Mouse (Mus musculus) cerebellum, adult 9-10 months (tissue): Measurements from ENCODE around the gene Pacsin2.
A peak's percentile ranks its signal among the peaks of the same experiment; 100 is the strongest.
"Not testable (repeated sequence)": the region's sequence is repeated elsewhere in the genome, so short reads cannot be mapped to it uniquely, and the experiment has no call there.

Source experiments
- DNase-seq: peaks from one replicate; pipeline ENCODE4 v3.0.0; 2022

Pacsin2 gene

GRCm38 (mm10) chr15:83464083-83464904 is at the start of gene Pacsin2:
Gene Pacsin2, minus strand, starts transcription at chr15:83464606.
- DNase-seq: peak; percentile 79

GRCm38 (mm10) chr15:83512489-83513281 is 48.3 kb upstream of the Pacsin2 start:
- no peak for DNase-seq

GRCm38 (mm10) chr15:83510805-83511405 is 46.5 kb upstream of the Pacsin2 start, which contains the start of gene Ttll1:
Gene Ttll1, minus strand, starts transcription at chr15:83510893.
- peak; percentile 92 for DNase-seq

GRCm38 (mm10) chr15:83509950-83510804 is 45.8 kb upstream of the Pacsin2 start:
- peak; percentile 19 for DNase-seq

- not testable (repeated sequence) for DNase-seq
These were observed 37.1 kb upstream of the Pacsin2 start for GRCm38 (mm10) chr15:83501483-83501882.

DNA sequence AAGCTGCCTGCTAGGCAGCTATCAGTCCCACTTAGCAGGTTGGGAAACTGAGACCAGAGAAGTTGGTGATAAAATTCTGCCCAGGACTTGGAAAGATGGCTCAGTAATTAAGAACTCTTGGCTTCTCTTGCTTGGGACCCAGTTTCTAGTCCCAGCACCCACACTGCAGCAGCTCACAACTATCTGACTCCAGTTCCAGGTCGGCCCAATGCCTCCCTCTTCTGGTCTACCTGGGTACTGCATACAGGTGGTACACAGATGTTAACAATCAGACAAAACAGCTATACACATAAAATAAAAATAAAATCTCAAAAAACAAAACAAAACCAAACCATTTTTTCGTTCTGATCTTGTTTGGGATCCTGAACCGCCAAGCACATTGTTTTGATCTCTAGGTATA is 35.9 kb upstream of the Pacsin2 start:
- no peak for DNase-seq

DNA sequence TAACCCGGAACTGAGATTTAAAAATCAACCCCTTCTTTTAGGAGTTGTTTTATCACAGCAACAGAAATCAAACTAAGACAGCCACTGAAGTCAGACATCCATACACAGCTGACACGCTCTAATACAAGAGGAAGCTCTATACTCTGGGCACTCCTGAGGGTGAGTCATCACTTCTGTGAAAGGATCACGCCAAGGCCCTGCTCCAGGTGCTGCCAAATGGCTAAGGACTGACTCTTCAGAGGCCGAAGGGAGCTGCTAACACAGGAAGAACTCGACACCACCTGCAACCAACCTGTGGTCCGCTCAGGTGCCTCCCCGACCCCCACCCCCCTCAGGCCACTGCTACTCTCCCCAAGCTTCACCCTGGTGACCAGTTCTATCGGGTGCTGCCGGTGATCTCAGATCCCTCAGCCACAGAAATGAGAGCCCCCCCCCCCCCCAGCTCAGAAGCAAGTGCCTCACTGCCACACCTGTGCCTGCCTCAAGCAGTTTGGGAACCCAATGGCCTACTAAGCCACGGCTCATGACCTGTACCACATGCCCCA is 34.9 kb upstream of the Pacsin2 start:
- DNase-seq: no peak

DNA sequence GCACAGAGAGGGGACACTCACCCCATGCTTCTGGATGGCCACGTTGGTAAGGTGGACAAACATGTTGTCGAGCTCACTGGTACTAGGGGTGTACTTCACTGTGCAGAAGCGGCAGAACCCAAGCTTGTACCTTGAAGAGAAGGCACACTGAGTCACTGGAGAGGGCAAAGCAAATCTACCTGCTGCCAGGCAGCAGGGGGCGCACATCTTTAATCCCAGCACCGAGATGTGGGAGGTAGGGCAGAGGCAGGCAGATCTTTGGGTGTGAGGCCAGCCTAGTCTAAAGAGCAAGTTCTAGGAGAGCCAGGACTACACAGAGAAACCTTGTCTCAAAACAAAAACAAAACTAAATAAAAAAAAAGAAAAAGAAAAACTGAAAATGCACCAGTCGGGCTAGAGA is 32.9 kb upstream of the Pacsin2 start:
- no peak for DNase-seq

DNA sequence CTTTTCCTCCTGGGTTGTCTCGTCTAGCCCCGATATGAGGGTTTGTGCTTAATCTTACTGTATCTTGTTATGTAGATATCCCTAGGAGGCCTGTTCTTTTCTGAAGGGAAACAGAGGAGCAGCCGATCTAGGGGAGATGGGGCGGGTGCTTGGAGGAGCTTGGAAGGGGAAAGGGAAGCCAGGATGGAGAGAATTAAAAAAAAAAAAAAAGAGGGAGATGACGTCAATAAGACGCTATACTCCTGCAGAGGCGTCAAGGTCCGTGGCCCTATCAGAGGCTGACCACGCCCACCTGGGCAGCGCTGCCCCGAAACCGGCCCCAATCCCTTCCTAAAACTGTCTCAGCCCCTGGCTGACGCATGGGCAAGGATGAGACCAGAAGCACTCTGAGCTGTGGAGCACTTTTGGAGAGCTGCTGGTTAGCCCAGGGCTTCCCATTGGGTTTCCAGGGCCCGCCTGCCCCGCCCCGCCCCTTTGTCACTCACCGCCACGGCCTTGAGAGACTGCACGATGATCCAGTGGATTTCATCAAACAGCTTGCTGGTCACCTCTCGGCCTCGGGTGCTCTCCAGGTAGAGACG is 31.5 kb upstream of the Pacsin2 start:
- DNase-seq: no peak

GRCm38 (mm10) chr15:83495195-83495594 is 30.8 kb upstream of the Pacsin2 start:
- DNase-seq: no peak

DNA sequence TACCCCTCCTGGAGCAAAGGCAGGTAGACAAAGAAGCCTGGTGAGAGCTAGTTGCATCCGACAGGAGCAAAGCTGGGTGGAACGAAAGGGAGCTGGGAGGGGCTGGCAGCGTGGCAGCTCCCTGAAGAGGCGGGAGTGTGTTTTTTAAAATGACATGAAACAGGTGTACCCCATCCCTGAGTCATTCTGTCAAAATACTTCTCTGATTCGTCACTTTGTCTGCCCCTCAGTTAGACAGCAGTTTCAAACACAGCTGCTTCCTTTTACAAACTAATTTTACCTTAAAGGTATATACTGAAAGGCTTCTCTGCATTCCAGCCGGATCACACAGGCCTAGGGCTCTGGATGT is 30.1 kb upstream of the Pacsin2 start:
- DNase-seq: no peak

DNA sequence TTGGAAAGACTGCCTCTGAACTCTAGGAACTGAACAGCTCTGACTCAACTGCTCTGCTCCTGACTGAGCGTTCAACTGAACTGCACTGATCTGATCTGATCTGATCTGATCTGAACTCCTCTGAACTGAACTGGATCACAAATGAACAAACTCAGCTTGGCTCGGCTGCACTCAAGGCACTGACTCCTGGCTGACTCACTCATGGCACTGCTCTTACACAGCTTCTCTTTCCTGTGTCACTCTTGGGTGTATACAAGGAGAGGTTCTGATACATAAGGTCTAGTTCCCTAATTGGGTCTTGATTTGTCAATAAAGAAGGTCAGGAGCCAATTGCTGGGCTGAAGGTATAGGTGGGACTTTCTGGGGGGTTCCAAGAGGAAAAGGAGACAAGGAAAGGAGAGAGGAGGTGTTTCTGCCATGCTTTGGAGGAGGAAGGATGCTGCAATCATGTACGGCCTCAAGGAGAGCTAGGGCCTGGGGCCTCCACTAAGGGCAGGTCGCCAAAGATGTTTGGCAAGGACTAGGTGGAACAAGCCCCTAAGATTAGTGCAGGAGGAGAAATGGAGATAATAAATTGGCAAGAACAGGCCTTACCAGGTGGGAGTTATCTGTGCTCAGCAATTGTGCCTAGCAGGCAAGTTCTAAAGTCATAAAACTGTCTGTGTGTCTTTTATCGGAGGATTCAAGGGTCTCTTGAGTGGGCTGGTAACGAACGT is 29.6 kb upstream of the Pacsin2 start:
- DNase-seq: no peak

DNA sequence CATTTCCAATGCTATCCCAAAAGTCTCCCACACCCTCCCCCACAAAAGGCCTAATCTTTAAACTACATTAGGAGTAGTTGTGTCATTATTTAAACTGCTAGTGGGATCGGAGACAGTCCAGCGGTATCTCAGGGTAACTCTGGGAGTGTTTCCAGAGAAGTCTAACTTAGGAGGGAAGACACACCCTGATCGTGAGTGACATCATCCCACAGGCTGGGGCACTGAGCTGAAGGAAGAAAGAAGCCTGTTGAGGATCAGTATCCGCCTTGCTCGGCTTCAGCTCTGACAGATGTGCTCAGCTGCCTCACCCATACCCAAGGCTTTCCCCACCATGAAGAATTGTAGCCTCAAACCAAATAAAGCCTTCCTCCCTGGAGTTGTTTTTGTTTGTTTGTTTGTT is 27.5 kb upstream of the Pacsin2 start:
- DNase-seq: no peak

DNA sequence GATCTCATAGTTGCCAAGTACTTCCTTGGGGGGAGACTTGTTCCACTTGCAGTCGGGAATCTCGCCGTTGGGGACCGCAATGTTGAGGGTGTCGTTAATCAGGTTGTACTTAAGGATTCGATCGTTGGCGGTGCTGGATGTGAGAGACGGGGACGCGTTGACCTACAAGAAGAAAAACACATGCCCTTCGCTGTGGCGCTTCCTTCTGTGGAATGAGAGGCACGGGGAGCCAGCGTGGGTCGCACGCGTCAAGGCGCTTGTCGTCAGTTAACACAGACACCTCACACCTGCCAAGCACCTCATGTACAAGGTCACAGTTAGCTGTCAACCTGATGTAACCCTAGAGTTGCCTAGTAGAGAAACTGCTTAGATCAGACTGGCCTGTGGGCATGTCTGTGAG is 25.1 kb upstream of the Pacsin2 start:
- DNase-seq: no peak

DNA sequence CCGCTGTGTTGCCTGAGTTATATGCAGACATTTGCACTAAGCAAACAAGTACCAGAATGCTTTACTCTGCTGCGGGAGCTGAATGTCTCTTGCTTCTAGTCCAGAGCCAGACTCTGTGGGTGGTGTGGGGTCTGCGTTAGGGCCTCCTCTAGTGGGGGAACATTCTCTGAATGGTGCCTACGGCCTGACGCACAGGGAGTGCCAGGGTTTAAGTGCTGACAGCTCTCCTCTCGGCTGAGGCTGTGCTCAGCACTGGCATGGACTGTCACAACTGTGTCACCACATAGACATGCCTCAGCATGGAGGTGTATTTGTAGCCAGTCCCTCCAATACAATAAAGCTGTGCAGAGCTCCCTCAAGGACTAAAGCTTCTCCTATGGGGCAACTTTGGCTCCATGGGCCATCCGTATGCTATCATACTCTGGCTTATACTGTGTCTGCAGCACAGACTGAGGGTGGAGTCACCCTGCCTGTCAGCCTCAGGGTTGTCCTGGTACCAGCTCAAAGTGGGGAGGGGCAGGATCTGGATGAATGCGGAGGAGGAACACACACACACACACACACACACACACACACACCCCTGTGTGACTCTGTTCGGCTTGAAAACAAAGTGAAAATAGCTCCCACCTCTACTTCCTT is 23.2 kb upstream of the Pacsin2 start:
- DNase-seq: no peak

DNA sequence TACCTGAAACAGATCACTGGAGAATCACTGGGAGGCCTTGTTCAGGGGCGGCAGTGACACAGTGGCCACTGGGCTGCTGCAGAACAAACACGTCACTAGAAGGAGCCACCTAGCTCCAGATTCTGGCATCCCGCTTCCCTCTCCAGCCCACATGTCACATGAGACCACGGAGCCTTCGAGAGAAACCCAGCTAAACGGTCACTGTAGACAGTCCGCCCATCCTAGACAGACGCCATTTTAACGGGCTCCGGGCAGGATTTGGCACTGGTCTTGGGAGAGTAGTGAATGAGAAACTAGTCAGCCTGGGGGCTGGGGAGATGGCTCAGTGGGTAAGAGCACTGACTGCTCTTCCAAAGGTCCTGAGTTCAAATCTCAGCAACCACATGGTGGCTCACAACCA is 19.9 kb upstream of the Pacsin2 start:
- no peak for DNase-seq

GRCm38 (mm10) chr15:83483482-83483881 is 19.1 kb upstream of the Pacsin2 start:
- no peak for DNase-seq

GRCm38 (mm10) chr15:83482645-83483224 is 18.3 kb upstream of the Pacsin2 start:
- DNase-seq: no peak

- DNase-seq: no peak
These were observed 16.9 kb upstream of the Pacsin2 start for GRCm38 (mm10) chr15:83481236-83481780.

GRCm38 (mm10) chr15:83479818-83480217 is 15.4 kb upstream of the Pacsin2 start:
- DNase-seq: no peak
